Mouse (Mus musculus) embryo, embryonic 11.5 days (tissue): Measurements from ENCODE around the gene Spire2.

ENCODE experiments used
- DNase-seq: peaks from one replicate; pipeline ENCODE4 v3.0.0-alpha.2; 2012; ENCODE audit warnings: low read depth, low spot score

The Spire2 gene

GRCm38 (mm10) chr8:123333864-123334263 lies 1.4 kb downstream of the Spire2 start:
- DNase-seq, result no peak

- no peak for DNase-seq
Measured at GRCm38 (mm10) chr8:123334467-123334866, 2.0 kb downstream of the Spire2 start.

- no peak for DNase-seq
Measured at GRCm38 (mm10) chr8:123337475-123337874, 5.0 kb downstream of the Spire2 start.

- DNase-seq, result no peak
Measured at GRCm38 (mm10) chr8:123340071-123340470, 7.6 kb downstream of the Spire2 start.

GRCm38 (mm10) chr8:123341040-123342015 lies 8.8 kb downstream of the Spire2 start:
- no peak for DNase-seq

GRCm38 (mm10) chr8:123342253-123342652 lies 9.7 kb downstream of the Spire2 start:
- no peak for DNase-seq

GRCm38 (mm10) chr8:123342911-123343310 lies 10.4 kb downstream of the Spire2 start:
- no peak for DNase-seq

- DNase-seq, result no peak
Measured at GRCm38 (mm10) chr8:123343422-123343821, 10.9 kb downstream of the Spire2 start.

GRCm38 (mm10) chr8:123345135-123345534 lies 12.6 kb downstream of the Spire2 start:
- DNase-seq, result no peak

GRCm38 (mm10) chr8:123345856-123346255 lies 13.3 kb downstream of the Spire2 start:
- DNase-seq, result no peak

- DNase-seq, result no peak
Measured at GRCm38 (mm10) chr8:123347293-123347692, 14.8 kb downstream of the Spire2 start.

- DNase-seq, result no peak
Measured at GRCm38 (mm10) chr8:123348237-123348843, 15.8 kb downstream of the Spire2 start.

- DNase-seq, result no peak
Measured at GRCm38 (mm10) chr8:123349073-123349472, 16.6 kb downstream of the Spire2 start.

GRCm38 (mm10) chr8:123352118-123352517 lies 19.6 kb downstream of the Spire2 start:
- DNase-seq, result no peak

- no peak for DNase-seq
Measured at GRCm38 (mm10) chr8:123352786-123353185, 20.3 kb downstream of the Spire2 start.

GRCm38 (mm10) chr8:123353216-123353615 lies 20.7 kb downstream of the Spire2 start:
- DNase-seq, result no peak

GRCm38 (mm10) chr8:123361082-123361739 lies 28.7 kb downstream of the Spire2 start:
- peak; percentile 68 for DNase-seq

GRCm38 (mm10) chr8:123373403-123374238 lies 41.1 kb downstream of the Spire2 start, which contains the start of gene Tcf25:
Gene Tcf25, plus strand, starts transcription at chr8:123373753.
- DNase-seq, result peak; percentile 95

GRCm38 (mm10) chr8:123374239-123374578 lies 41.7 kb downstream of the Spire2 start:
- peak; percentile 89 for DNase-seq

- no peak for DNase-seq
Measured at GRCm38 (mm10) chr8:123375701-123376100, 43.2 kb downstream of the Spire2 start.

GRCm38 (mm10) chr8:123376106-123376505 lies 43.6 kb downstream of the Spire2 start:
- DNase-seq, result no peak
